Mouse (Mus musculus): ENCODE data around the gene Gzmg. TPM values are rescaled to one million over a fixed set of nuclear protein-coding genes. Genes with fewer than 3 reads are reported as not detected.

Gzmg gene
- polyA plus RNA-seq, 1 experiment from 2014 or later, result not detected

Other genes with a start within 250 kb of the Gzmg start
- 0.29 TPM in 1 of 2 replicates, not detected in the other for gene Cma1, start 214.9 kb downstream of the Gzmg start, polyA plus RNA-seq (2015; fragmentation: Nextera tagmentation; extraction: Ambion mirVana)
- gene Cma2, start 208.6 kb downstream of the Gzmg start, polyA plus RNA-seq (2015; fragmentation: Nextera tagmentation; extraction: Ambion mirVana), result not detected in 2 replicates
- not detected in 2 replicates for gene Mcpt1, start 141.6 kb downstream of the Gzmg start, polyA plus RNA-seq (2015; fragmentation: Nextera tagmentation; extraction: Ambion mirVana)
- gene Mcpt9, start 129.1 kb downstream of the Gzmg start, polyA plus RNA-seq (2015; fragmentation: Nextera tagmentation; extraction: Ambion mirVana), result not detected in 2 replicates
- gene Mcpt2, start 117.5 kb downstream of the Gzmg start, polyA plus RNA-seq (2015; fragmentation: Nextera tagmentation; extraction: Ambion mirVana), result not detected in 2 replicates
- gene Mcpt4, start 97.3 kb downstream of the Gzmg start, polyA plus RNA-seq (2015; fragmentation: Nextera tagmentation; extraction: Ambion mirVana), result not detected in 2 replicates
- gene Mcpt8, start 74.3 kb downstream of the Gzmg start, polyA plus RNA-seq (2015; fragmentation: Nextera tagmentation; extraction: Ambion mirVana), result not detected in 2 replicates
- gene Ctsg, start 57.0 kb downstream of the Gzmg start, polyA plus RNA-seq (2015; fragmentation: Nextera tagmentation; extraction: Ambion mirVana), result not detected in 2 replicates
- gene Gzme, start 39.0 kb downstream of the Gzmg start, polyA plus RNA-seq (2015; fragmentation: Nextera tagmentation; extraction: Ambion mirVana), result not detected in 2 replicates
- gene Gzmd, start 27.0 kb downstream of the Gzmg start, polyA plus RNA-seq (2015; fragmentation: Nextera tagmentation; extraction: Ambion mirVana), result not detected in 2 replicates
- not detected in 2 replicates for gene Gzmn, start 15.0 kb upstream of the Gzmg start, polyA plus RNA-seq (2015; fragmentation: Nextera tagmentation; extraction: Ambion mirVana)
- not detected in 2 replicates for gene Gzmf, start 51.8 kb upstream of the Gzmg start, polyA plus RNA-seq (2015; fragmentation: Nextera tagmentation; extraction: Ambion mirVana)
- not detected in 2 replicates for gene Gzmc, start 75.1 kb upstream of the Gzmg start, polyA plus RNA-seq (2015; fragmentation: Nextera tagmentation; extraction: Ambion mirVana)
- gene Gzmb, start 102.7 kb upstream of the Gzmg start, polyA plus RNA-seq (2015; fragmentation: Nextera tagmentation; extraction: Ambion mirVana), result not detected in 2 replicates
- 0.23 and 0.30 TPM in 2 replicates for gene Atp12a, start 205.5 kb upstream of the Gzmg start, polyA plus RNA-seq (2015; fragmentation: Nextera tagmentation; extraction: Ambion mirVana)
- 1.3 and 1.7 TPM in 2 replicates for gene Rnf17, start 243.0 kb upstream of the Gzmg start, polyA plus RNA-seq (2015; fragmentation: Nextera tagmentation; extraction: Ambion mirVana)

Data from midbrain, embryonic 16.5 days (tissue).